Mouse (Mus musculus) splenic B cell, adult 2 months (primary cell): ENCODE measurements around the gene Micu1.
A peak's percentile ranks its signal among the peaks of the same experiment; 100 is the strongest.
"Not testable (repeated sequence)": the region's sequence is repeated elsewhere in the genome, so short reads cannot be mapped to it uniquely, and the experiment has no call there.

Experiments
- DNase-seq: peaks from one replicate; pipeline ENCODE4 v3.0.0-alpha.2; 2011; ENCODE audit warnings: low read depth, low spot score
- H3K27me3 ChIP-seq: 2 replicates; pipeline ENCODE4 v1.6.1; 2012; ENCODE audit warnings: mild to moderate bottlenecking, low read length, moderate library complexity, mixed read lengths; ENCODE audit not compliant: control insufficient read depth, poor library complexity, insufficient read depth, severe bottlenecking
- H3K36me3 ChIP-seq: 2 replicates; pipeline ENCODE4 v1.6.1; 2012; ENCODE audit warnings: mild to moderate bottlenecking, low read length, moderate library complexity, mixed read lengths; ENCODE audit not compliant: control insufficient read depth, poor library complexity, insufficient read depth, severe bottlenecking

The Micu1 gene

DNA sequence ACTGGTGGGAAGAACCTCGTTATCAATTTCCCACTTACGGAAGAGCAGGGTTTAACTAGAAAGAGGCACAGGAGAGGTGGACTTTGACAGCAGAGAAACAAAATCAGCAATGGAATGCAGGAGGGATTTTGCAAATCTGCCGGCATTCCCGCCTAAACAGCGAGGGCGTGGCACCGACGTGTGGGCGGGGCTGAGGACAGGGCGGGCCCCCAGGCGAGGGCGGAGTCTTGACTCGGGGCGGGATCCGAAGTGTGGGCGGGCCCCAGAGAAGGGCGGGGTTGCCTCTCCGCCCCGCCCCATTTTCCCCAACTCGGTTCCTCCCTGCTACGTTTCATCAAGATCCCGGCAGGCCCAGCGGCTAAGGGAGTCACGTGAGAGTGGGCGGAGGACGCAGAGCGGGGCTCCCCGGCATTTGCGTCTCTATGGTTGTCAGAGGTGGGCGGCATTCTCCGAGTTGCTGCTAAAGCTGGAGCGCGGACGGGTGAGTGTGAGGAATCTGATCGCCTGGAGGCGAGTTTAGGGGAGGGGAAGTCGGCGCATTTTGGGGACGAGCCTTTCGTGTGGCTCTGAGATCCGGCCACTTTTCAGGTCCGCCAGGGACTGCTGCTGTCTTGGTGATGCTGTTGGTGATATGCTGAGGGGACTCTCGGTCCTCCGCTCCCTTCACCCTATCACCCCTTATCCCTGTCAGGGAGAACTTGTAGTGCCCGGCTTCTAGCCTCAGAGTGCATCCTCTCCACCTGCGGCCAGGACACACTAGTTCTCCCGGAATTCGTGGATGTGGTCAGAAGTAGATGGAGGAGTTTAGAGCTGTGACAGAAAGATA lies at the start of gene Micu1:
TSS of gene Micu1 (plus strand) at position 271 of the 826 bp plus-strand sequence.
- H3K36me3 ChIP-seq, result no peaks in the 10 kb centered on the region
- DNase-seq, result peak; percentile 97
- no peaks in the 10 kb centered on the region for H3K27me3 ChIP-seq

DNA sequence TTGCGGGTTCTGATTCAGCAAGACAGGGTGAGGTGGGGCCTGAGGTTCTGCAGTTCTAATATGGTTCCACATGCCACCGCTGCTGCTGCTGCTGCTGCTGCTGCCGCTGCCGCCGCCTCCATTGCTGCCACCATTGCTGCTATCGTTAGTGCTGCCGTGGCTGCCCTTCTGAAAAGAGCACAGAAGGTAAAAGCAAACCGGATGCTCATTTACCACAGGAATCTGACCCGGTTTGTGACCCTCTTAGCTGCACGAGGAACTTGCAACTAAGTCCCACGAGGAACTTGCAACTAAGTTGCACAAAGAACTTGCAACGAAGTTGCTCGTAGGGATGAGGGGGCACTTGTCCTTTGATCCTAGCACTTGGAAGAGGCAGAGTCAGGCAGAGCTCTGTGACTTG lies 45.5 kb upstream of the Micu1 start:
- no peak for DNase-seq
- Histone ChIP-seq H3K36me3 (no peaks in the 10 kb centered on the region), H3K27me3 (no peaks in the 10 kb centered on the region)

DNA sequence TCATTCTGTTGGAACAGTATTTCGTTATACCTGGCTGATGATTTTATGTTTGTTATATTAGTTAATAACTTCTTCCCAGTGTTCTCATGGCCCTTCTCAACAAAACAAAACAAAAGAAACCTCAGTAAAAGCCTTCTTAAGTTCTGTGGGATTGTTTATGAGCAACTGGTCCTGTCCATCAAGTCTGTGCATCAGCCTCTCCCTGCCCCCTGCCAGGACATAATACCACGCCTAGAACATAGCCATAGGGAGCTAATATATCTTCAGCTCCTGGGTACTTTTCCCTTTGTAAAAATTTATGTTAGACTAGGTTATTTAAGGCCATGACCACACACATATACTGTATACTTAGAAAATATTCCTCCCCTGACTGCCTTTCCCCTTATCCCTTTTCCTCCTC lies 37.5 kb upstream of the Micu1 start:
- Histone ChIP-seq H3K36me3 (no peaks in the 10 kb centered on the region), H3K27me3 (no peaks in the 10 kb centered on the region)
- no peak for DNase-seq

DNA sequence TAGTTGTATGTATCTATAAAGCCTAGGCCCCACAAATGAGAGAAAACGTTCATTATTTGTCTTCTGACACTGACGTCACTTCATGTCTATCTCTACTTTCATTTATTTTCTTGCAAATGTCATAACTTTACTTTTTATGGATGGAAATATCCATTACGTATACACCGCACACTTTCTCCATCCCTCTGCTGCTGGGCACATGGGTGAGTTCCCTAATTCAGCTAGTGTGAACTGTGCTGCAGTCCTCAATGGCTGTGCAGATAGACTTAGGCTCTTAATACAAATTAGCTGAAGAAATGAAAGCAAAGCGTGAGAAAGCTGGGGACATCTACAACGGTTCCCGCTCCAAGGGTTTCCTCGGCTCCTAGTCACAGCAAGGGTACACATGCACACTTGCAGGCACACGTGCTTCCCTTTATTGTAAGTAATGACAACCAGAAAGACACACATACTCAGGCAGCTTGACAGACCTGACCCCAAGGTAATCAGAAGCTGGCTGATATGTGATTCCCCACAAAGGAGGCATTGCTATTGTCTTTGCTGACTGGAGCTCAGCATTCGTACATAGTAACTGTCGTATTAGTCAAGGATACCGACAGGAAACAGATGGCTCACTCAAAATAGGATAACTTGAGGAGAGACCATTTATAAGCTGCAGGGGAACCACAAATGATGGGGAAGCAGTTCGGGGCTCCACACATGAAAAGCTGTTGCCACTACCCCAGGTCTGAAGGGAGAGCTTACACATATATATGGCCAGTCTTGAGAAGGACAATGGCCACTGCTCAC lies 36.6 kb upstream of the Micu1 start:
- no peaks in the 10 kb centered on the region for H3K36me3 ChIP-seq
- DNase-seq, result no peak
- H3K27me3 ChIP-seq, result no peaks in the 10 kb centered on the region

DNA sequence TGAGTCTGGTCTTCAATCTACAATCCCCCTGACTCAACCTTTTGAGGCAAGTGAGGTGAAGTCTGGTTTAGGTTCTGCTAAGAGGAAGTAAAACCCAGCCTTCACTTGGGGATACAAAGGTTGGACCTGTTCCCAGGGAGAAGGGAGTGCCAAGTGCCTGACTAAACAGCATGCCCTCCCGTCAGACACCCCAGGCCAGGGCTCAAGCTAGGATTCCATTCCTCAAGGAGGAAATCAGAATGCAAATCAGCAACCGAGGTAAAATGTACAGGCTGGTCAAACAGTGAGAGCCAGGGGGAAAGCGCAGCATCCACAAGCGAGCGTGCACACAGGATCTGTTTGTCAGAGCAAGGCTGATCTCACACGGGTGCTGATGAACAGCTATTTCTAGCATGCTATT lies 34.9 kb upstream of the Micu1 start:
- DNase-seq, result no peak
- Histone ChIP-seq H3K36me3 (no peaks in the 10 kb centered on the region), H3K27me3 (no peaks in the 10 kb centered on the region)

DNA sequence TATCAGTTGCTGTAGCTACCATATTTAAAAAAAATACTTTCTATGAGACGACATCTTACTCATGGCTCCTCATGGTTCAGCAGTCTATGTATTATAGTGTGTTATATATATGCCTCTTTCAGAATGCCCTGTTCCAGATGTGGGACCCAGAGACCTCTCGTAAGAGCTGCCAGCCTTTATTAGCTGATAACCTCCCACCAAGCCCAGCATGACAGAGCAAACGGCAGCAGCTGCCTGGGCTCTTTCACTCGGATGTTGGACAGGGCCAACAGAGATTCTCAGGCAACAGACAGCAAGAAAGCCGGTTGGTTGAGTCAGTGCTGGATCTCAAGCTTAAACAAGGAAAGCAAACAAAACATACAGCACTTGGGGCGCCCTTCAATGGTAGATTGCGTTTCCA lies 33.8 kb upstream of the Micu1 start:
- Histone ChIP-seq H3K27me3 (no peaks in the 10 kb centered on the region), H3K36me3 (no peaks in the 10 kb centered on the region)
- DNase-seq, result no peak

DNA sequence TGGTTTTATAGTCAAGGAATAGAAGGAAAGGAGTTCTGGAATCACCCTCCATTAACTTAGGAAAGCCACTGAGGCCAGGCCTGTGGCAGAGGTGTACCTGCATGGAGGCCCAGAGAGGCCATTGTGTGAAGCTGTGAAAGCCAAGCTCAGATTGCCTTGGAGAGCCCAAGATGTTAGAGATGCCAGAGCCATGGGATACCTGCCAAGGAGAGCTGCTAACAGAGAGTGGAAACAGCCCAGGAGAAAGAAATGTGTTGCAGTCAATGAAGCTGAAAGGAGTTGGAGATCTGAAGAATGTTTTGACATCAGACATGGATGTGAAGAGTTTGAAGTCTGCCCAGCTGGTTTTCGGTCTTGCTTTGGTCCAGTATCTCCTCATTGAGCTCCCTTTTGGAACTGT lies 24.4 kb upstream of the Micu1 start:
- Histone ChIP-seq H3K27me3 (no peaks in the 10 kb centered on the region), H3K36me3 (no peaks in the 10 kb centered on the region)
- DNase-seq, result no peak

DNA sequence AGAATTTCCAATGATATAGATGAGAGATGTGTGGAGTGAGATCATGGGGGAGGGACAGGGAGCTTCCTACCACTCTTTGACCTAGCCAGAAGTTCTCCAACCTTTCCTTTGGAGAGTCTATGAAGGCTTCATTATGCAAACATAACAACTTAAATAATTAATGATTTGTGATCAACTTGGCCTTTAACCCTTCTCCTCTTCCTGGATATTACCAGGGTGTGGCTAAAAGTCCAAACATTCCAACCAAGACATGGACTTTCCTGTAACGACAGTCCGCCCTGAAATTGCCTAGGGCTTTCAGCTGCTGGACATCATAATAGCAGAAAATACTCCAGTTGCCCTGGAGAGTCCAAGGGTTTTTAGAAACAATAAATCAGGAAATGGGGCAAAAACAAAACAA lies 23.1 kb upstream of the Micu1 start:
- DNase-seq, result no peak
- Histone ChIP-seq H3K36me3 (no peaks in the 10 kb centered on the region), H3K27me3 (no peaks in the 10 kb centered on the region)

DNA sequence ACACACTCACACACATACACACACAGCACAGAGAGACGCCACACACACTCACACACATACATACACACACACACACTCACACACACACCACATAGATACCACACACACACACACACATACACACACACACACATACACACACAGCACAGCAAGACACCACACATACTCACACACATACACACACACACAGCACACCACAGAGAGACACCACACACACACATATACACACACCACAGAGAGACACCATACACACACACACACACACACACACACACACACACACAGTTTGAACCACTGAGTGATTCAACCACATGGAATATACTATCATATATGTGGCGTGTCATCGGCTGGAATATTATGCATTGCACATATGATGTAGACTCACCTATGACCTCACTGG lies 16.7 kb upstream of the Micu1 start:
- DNase-seq, H3K27me3 ChIP-seq, H3K36me3 ChIP-seq: not testable (repeated sequence)

DNA sequence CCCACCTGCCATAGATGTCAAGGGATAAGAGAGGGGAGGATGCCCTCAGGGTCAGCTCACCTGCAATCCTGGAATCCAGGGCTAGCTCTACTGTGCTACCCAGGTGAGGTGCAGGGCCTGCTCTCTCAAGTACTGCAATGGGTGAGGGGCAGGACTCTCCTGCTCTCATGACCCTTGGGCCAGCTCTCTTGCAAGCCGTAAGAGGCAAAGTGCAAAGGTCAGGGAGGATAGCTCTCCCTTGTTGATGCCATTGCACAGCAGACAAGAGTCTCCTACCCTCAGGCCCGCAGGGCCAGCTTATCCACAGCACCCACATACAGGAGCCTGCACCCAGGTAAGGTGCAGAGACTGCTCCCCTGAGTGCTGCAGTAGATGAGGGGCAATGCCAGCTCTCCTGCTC lies 15.2 kb upstream of the Micu1 start:
- DNase-seq, result no peak
- no peaks in the 10 kb centered on the region for H3K36me3 ChIP-seq
- H3K27me3 ChIP-seq, result no peaks in the 10 kb centered on the region

DNA sequence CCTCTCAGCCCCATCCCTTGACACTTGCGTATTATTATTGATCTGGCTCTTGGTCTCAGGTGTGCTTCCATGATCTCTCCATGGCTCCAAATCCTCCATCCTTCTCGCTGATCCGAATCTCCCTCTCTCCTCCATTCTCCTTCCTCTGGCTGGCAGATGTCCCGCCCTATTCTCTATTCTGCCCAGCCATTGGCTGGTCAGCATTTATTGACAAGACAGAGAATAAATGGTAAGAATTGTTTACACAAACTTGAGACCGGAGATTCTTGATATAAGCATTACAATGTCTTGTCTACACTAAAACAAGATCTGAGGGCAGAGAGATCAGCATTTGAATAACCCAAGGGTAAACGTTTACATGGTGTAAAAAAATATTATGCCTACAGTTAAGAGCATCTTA lies 12.4 kb upstream of the Micu1 start:
- Histone ChIP-seq H3K27me3 (no peaks in the 10 kb centered on the region), H3K36me3 (no peaks in the 10 kb centered on the region)
- DNase-seq, result no peak

DNA sequence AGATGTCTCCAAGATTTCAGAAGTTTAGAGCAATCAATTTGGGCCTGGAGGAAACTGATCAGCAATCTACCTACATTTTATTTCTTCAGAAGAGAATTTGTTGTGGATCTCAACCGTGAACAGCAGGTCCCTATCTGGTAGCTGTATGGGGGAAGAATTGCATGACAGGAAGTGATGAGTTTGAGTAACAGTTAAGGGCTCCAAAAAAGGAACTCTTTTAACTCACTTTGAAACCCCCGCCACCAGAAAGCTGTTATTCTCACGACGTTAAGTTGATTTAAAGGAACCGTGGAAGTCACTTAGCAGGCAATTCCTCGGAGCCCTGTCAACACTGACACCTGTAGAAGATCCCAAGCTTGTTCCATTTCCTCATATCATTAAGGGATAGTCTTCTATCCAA lies 9.8 kb upstream of the Micu1 start:
- Histone ChIP-seq H3K36me3 (no peaks in the 10 kb centered on the region), H3K27me3 (no peaks in the 10 kb centered on the region)
- peak; percentile 62 for DNase-seq

DNA sequence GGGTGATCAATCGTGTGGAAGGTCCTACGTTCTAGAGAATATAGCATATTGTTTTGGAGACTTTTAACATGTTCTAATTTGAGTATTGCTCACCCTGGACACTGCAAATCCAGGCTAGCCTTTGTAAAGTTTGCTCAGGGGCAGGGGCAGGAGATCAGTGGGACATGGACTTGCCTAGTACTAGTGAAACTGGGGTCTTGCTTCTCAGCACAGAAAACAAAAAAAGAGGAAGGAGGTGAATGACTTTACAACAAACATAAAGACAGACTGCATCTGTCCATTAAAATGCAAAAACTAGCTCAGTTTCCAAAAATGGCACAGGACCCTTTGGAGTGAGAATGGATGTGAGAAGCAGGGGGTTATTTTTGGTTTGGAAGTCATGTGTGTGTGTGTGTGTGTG lies 8.2 kb upstream of the Micu1 start:
- Histone ChIP-seq H3K27me3 (no peaks in the 10 kb centered on the region), H3K36me3 (no peaks in the 10 kb centered on the region)
- peak; percentile 15 for DNase-seq

DNA sequence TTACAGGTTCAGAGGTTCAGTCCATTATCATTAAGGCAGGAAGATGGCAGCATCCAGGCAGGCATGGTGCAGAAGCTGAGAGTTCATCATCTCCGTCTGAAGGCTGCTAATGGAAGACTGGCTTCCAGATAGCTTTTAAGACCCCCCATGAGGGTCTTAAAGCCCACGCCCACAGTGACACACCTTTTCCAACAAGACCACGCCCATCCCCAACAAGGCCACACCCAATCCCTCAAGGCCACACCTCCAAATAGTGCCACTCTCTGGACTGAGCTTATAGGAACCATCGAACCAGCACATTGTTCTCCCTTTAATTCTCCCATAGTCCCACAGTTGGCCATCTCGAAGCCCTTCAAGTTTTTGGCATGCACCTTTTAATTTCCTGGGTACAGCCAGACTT lies 2.8 kb upstream of the Micu1 start:
- no peaks in the 10 kb centered on the region for H3K36me3 ChIP-seq
- no peaks in the 10 kb centered on the region for H3K27me3 ChIP-seq
- DNase-seq, result no peak

DNA sequence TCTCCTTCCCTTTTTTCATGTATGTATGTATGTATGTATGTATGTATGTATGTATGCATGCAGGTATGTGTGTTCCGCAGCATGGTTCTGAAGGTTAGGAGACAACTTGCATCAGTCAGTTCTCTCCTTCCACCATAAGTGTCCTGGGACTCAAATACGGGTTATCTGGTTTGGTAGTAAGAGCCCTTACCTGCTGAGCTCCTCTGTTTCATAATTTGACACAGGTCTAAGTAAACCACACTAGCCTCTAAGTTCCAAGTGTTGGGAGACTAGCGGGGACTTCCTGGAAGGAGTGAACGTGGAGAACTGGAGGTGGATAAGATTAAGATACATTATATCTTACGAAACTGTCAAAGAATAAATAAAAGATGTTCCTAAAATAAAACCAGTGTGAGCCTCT lies 472 bp upstream of the Micu1 start:
- no peaks in the 10 kb centered on the region for H3K36me3 ChIP-seq
- peak; percentile 24 for DNase-seq
- no peaks in the 10 kb centered on the region for H3K27me3 ChIP-seq
